Mouse (Mus musculus) midbrain, embryonic 14.5 days (tissue): ENCODE results near the gene Dusp11. TPM values are rescaled to one million over a fixed set of nuclear protein-coding genes. Genes with fewer than 3 reads are reported as not detected.
"Not testable (repeated sequence)": the region's sequence is repeated elsewhere in the genome, so short reads cannot be mapped to it uniquely, and the experiment has no call there.

Experiments used
- ATAC-seq: fragments of 200-750 bp; cut with Nextera tagmentation; 2 replicates; pipeline ENCODE4 v1.8.0; 2017; ENCODE audit warnings: moderate number of reproducible peaks, moderate library complexity; ENCODE audit not compliant: low FRiP score, low TSS enrichment
- DNase-seq: peaks from one replicate; pipeline ENCODE4 v3.0.0-alpha.2; 2015
- H3K27ac ChIP-seq: fragments of 300-500 bp; sonication (generic); replicated peaks from 2 replicates; pipeline ENCODE4 v1.5.1; 2014; ENCODE audit warnings: mild to moderate bottlenecking, low read depth, low read length, moderate library complexity
- H3K27me3 ChIP-seq: fragments of 300-500 bp; sonication (generic); 2 replicates; pipeline ENCODE4 v1.6.1; 2014; ENCODE audit warnings: low read length, control low read depth, mixed read lengths; ENCODE audit not compliant: control insufficient read depth, insufficient read depth
- H3K36me3 ChIP-seq: fragments of 300-500 bp; sonication (generic); 2 replicates; pipeline ENCODE4 v1.6.1; 2014; ENCODE audit warnings: low read length, control low read depth; ENCODE audit not compliant: control insufficient read depth, insufficient read depth
- H3K4me1 ChIP-seq: fragments of 300-500 bp; sonication (generic); 2 replicates; pipeline ENCODE4 v1.6.1; 2014; ENCODE audit warnings: mild to moderate bottlenecking, antibody characterized with exemption, low read length, control low read depth; ENCODE audit not compliant: control insufficient read depth, insufficient read depth
- H3K4me2 ChIP-seq: fragments of 300-500 bp; sonication (generic); 2 replicates; pipeline ENCODE4 v1.6.1; 2014; ENCODE audit warnings: mild to moderate bottlenecking, low read length, moderate library complexity
- H3K4me3 ChIP-seq: fragments of 300-500 bp; sonication (generic); replicated peaks from 2 replicates; pipeline ENCODE4 v1.5.1; 2014; ENCODE audit warnings: low read depth, low read length
- H3K9ac ChIP-seq: fragments of 300-500 bp; sonication (generic); replicated peaks from 2 replicates; pipeline ENCODE4 v1.6.1; 2014; ENCODE audit warnings: mild to moderate bottlenecking, low read length, moderate library complexity
- H3K9me3 ChIP-seq: fragments of 300-500 bp; sonication (generic); 2 replicates; pipeline ENCODE4 v1.6.1; 2016; ENCODE audit warnings: low read length, control low read depth, mixed read lengths; ENCODE audit not compliant: control insufficient read depth
- WGBS: fragments of 180-500 bp; shearing (Covaris S2); extraction: QIAGEN DNeasy Blood & Tissue Kit; methylation state at CpG from one replicate; pipeline ENCODE4 v1.1.7; 2014; 5-methylcytosine and 5-hydroxymethylcytosine counted together
- polyA plus RNA-seq: library from polyadenylated mRNA; unstranded; fragments of >200 nt; fragmentation: Nextera tagmentation; extraction: Ambion mirVana; gene quantifications from 2 replicates; pipeline ENCODE4 v1.2.1, GENCODE M21; 2014

Dusp11 gene
- polyA plus RNA-seq, 1 experiment from 2014 or later, result 58.5 TPM

GRCm38 (mm10) chr6:85976242-85976641 is 14.8 kb upstream of the Dusp11 start:
- Histone ChIP-seq H3K36me3 (no peaks in the 10 kb centered on the region), H3K27ac (no peak overlapping the region), H3K4me3 (no peak overlapping the region), H3K9me3 (no peaks in the 10 kb centered on the region), H3K9ac (no peak overlapping the region), H3K4me1 (no peaks in the 10 kb centered on the region), H3K4me2 (no peak overlapping the region), H3K27me3 (no peaks in the 10 kb centered on the region)
- ATAC-seq (no peak), DNase-seq (no peak)
- 90% methylated on average over 5 of the region's 5 CpGs for WGBS

- H3K9me3 ChIP-seq, result no peaks in the 10 kb centered on the region
- H3K27me3 ChIP-seq, result no peaks in the 10 kb centered on the region
- WGBS, result 93% methylated on average over 1 of the region's 1 CpGs
- H3K4me2 ChIP-seq, result no peak overlapping the region
- H3K36me3 ChIP-seq, result no peaks in the 10 kb centered on the region
- no peak overlapping the region for H3K27ac ChIP-seq
- no peak for ATAC-seq
- no peak overlapping the region for H3K9ac ChIP-seq
- no peak for DNase-seq
- no peaks in the 10 kb centered on the region for H3K4me1 ChIP-seq
- H3K4me3 ChIP-seq, result no peak overlapping the region
Observed at GRCm38 (mm10) chr6:85975761-85976160, 14.3 kb upstream of the Dusp11 start.

GRCm38 (mm10) chr6:85974941-85975617 is 13.6 kb upstream of the Dusp11 start:
- DNase-seq (no peak), ATAC-seq (no peak)
- Histone ChIP-seq H3K9me3 (no peaks in the 10 kb centered on the region), H3K4me1 (no peaks in the 10 kb centered on the region), H3K27me3 (no peaks in the 10 kb centered on the region), H3K9ac (no peak overlapping the region), H3K4me3 (no peak overlapping the region), H3K27ac (no peak overlapping the region), H3K36me3 (no peaks in the 10 kb centered on the region), H3K4me2 (no peak overlapping the region)
- WGBS, result 69% methylated on average over 10 of the region's 10 CpGs

- DNase-seq, result no peak
- WGBS, result 83% methylated on average over 3 of the region's 3 CpGs
- Histone ChIP-seq H3K27ac (no peak overlapping the region), H3K36me3 (no peaks in the 10 kb centered on the region), H3K4me3 (no peak overlapping the region), H3K9ac (no peak overlapping the region), H3K4me2 (no peak overlapping the region), H3K27me3 (no peaks in the 10 kb centered on the region), H3K4me1 (no peaks in the 10 kb centered on the region), H3K9me3 (no peaks in the 10 kb centered on the region)
- no peak for ATAC-seq
Observed at GRCm38 (mm10) chr6:85973336-85973735, 11.9 kb upstream of the Dusp11 start.

GRCm38 (mm10) chr6:85972699-85973098 is 11.2 kb upstream of the Dusp11 start:
- ATAC-seq (no peak), DNase-seq (no peak)
- Histone ChIP-seq H3K9me3 (no peaks in the 10 kb centered on the region), H3K36me3 (no peaks in the 10 kb centered on the region), H3K27me3 (no peaks in the 10 kb centered on the region), H3K27ac (no peak overlapping the region), H3K4me2 (no peak overlapping the region), H3K9ac (no peak overlapping the region), H3K4me1 (no peaks in the 10 kb centered on the region), H3K4me3 (no peak overlapping the region)
- 70% methylated on average over 3 of the region's 3 CpGs for WGBS

GRCm38 (mm10) chr6:85969889-85970288 is 8.4 kb upstream of the Dusp11 start:
- Histone ChIP-seq H3K9ac (no peak overlapping the region), H3K9me3 (no peaks in the 10 kb centered on the region), H3K27ac (no peak overlapping the region), H3K4me3 (no peak overlapping the region), H3K4me1 (no peaks in the 10 kb centered on the region), H3K27me3 (no peaks in the 10 kb centered on the region), H3K4me2 (no peak overlapping the region), H3K36me3 (no peaks in the 10 kb centered on the region)
- ATAC-seq (no peak), DNase-seq (no peak)
- 65% methylated on average over 2 of the region's 2 CpGs for WGBS

GRCm38 (mm10) chr6:85966686-85967085 is 5.2 kb upstream of the Dusp11 start:
- no peaks in the 10 kb centered on the region for H3K9me3 ChIP-seq
- DNase-seq, result no peak
- WGBS, result 82% methylated on average over 4 of the region's 4 CpGs
- no peaks in the 10 kb centered on the region for H3K27me3 ChIP-seq
- H3K36me3 ChIP-seq, result no peaks in the 10 kb centered on the region
- no peak overlapping the region for H3K9ac ChIP-seq
- H3K4me3 ChIP-seq, result no peak overlapping the region
- H3K27ac ChIP-seq, result no peak overlapping the region
- no peak for ATAC-seq
- no peak overlapping the region for H3K4me2 ChIP-seq
- no peaks in the 10 kb centered on the region for H3K4me1 ChIP-seq

GRCm38 (mm10) chr6:85966081-85966480 is 4.6 kb upstream of the Dusp11 start:
- H3K9ac ChIP-seq, H3K4me2 ChIP-seq, H3K4me1 ChIP-seq, ATAC-seq, H3K36me3 ChIP-seq, H3K27ac ChIP-seq, H3K4me3 ChIP-seq, H3K27me3 ChIP-seq, H3K9me3 ChIP-seq: not testable (repeated sequence)
- DNase-seq, result peak; percentile 12
- WGBS, result 35% methylated on average over 4 of the region's 6 CpGs

- Histone ChIP-seq H3K27ac (no peak overlapping the region), H3K4me1 (peaks cover 11% of the 10 kb centered on the region), H3K36me3 (peaks cover 55% of the 10 kb centered on the region), H3K9me3 (no peaks in the 10 kb centered on the region), H3K4me2 (no peak overlapping the region), H3K4me3 (no peak overlapping the region), H3K9ac (no peak overlapping the region), H3K27me3 (no peaks in the 10 kb centered on the region)
- DNase-seq (no peak), ATAC-seq (no peak)
- 89% methylated on average over 3 of the region's 3 CpGs for WGBS
Observed at GRCm38 (mm10) chr6:85957581-85957980, 3.9 kb downstream of the Dusp11 start.
